Mouse (Mus musculus) kidney, adult 9 months (tissue): ENCODE measurements at regions not wholly inside any gene's neighbourhood (a gene's known extent, or its start where the extent isn't known, plus 50 kb on each side); places are given as distances from the start of the nearest gene placed in this dataset.

Experiments used
- DNase-seq: peaks from one replicate; pipeline ENCODE4 v3.0.0; 2022

DNA sequence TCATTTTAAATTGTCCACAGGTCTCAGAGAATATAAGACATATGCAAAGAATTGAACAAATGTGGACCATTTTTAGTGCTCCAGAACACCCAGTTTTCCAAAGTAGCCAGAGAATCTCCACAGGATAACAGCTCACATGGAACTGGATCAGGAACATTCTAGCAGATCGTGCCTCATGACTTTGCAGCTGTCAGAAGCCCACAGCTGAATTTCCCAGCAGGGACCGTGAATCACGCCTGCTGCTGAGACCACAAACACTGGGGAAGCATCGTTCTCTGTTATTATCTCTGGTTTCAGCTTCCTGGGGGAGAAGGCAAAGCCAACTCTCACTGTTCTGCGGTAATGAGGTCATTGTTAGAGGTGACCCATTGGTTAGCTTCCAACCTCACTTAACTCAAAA is 60.4 kb upstream of the Gpr139 start:
- DNase-seq, result no peak

DNA sequence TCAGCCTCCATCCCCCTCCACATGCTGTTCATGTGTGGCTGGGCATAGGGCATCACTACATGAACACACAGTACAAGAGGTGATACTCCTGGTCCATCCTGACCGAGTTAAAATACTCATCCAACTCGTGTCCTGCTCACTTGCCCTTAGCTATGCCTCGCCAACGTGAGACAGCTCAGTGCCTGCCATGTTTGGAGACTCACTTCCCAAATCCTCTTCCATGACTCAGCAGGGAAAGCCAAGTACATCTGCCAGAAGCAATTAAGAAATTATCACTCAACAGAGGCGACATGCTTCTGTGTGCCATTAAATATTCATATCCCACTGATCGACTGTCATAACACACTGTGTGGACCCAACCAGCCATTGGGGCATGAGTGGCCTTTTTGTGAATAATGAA is 51.9 kb upstream of the Gpr139 start:
- DNase-seq, result no peak
